Mouse (Mus musculus): ENCODE data around the gene Nrxn2.

The Nrxn2 gene

GRCm38 (mm10) chr19:6416124-6416770 is 2.3 kb upstream of the Nrxn2 start:
- DNase-seq (ENCODE audit: low read depth, low spot score): no peak

- no peak for DNase-seq (ENCODE audit: low read depth, low spot score)
Observed at GRCm38 (mm10) chr19:6416894-6417761, 1.4 kb upstream of the Nrxn2 start.

DNA sequence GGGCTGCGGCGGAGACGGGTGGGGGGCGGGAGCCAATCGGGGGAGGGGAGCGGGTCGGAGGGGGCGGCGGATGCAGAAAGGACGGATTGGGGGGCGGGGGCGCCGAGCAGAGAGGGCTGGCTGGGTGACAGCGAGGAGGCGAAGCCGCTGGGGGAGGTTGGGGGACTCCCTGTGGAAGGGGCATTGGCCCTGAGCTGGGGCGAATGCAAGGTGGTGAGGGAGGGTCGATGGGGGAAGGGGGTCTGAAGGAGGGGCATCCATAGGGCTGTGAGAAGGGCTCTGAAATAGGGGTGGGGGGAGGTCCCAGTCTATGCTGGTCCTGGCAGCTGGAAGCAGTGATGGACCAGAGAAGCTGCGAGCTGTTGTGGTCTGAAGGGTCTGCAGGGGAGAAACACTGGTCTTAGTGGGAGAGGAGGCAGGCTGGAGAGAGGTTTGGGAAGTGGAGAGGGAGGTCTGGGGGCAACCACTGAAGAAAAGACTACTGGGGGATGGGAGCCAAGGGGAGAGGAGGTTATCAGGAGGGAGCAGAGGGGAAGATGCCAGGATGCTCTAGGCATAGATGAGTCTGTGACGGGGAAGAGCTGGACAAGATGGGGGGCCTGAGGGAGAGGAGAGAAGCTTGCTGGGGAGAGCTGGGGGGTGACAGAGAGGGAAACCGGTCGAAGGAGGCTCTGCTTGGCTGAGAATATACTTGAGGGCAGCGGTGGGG is 607 bp downstream of the Nrxn2 start:
- no peak for DNase-seq (ENCODE audit: low read depth, low spot score)

DNA sequence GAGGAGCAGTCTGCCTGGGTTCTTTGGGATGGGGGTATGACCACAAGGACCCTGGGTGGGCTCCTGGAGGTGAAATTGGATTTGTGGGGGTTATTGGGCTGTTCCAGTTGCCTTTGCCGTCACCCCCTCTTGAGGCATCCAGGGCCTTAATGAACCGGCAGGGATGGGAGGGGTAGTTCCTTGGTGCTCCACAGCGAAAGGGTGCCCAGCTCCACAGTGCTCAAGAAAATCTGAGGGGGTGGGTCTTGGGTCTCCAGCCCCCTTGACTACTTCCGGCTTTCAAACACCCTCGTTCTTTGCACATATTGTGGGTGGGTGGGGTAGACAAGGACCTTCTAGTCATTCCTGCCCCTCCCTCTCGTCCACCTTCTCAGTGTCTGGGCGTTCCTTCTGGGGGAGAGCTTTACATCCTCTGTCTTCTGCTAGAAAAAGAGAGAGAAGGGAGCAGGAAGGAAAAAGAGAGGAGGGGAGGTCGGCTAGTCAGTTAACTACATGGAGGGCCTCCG is 1.3 kb downstream of the Nrxn2 start:
- DNase-seq (ENCODE audit: low read depth, low spot score): no peak

DNA sequence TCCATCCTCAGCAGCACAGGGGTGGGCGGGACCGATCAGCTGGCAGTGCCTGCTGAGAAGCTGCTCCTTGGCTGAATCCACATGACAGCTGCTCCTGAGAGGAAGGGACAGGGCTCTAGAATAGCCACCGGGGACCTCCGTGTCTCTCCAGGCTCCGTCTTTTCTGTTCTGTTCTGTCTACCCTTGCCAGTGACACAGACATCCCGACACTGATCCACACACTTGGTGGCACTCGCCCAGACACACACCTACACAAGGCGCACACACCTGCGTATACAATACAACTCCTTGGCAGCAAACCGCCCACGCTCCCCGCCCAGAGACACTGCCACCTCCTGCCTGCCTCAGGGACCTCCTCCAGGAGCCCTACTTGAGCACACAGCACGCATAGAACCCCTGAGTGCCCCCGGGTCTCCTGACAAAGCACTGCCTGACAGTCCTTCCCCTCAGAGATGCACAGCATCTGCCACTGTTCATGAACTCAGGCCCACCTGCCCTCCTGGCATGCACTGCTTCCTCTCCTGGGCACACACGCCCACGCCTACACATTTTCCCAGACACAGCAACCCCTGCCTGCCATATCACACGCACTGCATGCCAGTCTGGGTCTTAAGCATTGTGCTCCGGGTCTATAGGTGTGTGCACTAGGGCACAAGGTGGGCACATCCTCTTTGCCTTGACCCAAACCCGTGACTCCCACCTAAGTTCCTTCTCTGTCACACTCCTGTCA is 2.1 kb downstream of the Nrxn2 start:
- DNase-seq (ENCODE audit: low read depth, low spot score): no peak

GRCm38 (mm10) chr19:6421211-6421590 is 2.7 kb downstream of the Nrxn2 start:
- no peak for DNase-seq (ENCODE audit: low read depth, low spot score)

DNA sequence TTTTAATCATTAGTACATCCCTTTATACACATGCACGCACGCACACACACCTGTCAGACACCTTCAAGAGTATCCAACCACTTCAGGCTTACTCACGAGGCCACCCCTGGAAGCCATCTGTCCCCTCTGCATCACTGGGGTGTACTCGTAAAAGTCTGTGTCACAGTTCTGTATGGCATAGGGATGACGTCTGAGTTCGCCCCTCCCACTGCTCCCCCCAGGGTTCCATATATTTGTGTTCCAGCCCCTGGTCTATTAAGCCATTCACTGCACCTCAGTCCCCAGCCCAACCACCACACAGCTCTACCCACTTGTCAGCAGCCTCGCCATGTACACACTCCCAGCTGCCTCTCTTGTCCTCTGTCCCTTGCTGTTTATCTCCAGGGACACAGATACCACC is 3.5 kb downstream of the Nrxn2 start:
- DNase-seq (ENCODE audit: low read depth, low spot score): no peak

- no peak for DNase-seq (ENCODE audit: low read depth, low spot score)
Observed at GRCm38 (mm10) chr19:6423241-6423640, 4.7 kb downstream of the Nrxn2 start.

- no peak for DNase-seq (ENCODE audit: low read depth, low spot score)
Observed at GRCm38 (mm10) chr19:6424137-6424881, 5.8 kb downstream of the Nrxn2 start.

- no peak for DNase-seq (ENCODE audit: low read depth, low spot score)
Observed at GRCm38 (mm10) chr19:6425595-6425994, 7.1 kb downstream of the Nrxn2 start.

GRCm38 (mm10) chr19:6426703-6427500 is 8.4 kb downstream of the Nrxn2 start:
- DNase-seq (ENCODE audit: low read depth, low spot score): peak; percentile 81

- DNase-seq (ENCODE audit: low read depth, low spot score): no peak
Observed at GRCm38 (mm10) chr19:6427653-6428434, 9.3 kb downstream of the Nrxn2 start.

- DNase-seq (ENCODE audit: low read depth, low spot score): no peak
Observed at GRCm38 (mm10) chr19:6428501-6429200, 10.1 kb downstream of the Nrxn2 start.

GRCm38 (mm10) chr19:6443016-6443415 is 24.5 kb downstream of the Nrxn2 start:
- DNase-seq (ENCODE audit: low read depth, low spot score): no peak

DNA sequence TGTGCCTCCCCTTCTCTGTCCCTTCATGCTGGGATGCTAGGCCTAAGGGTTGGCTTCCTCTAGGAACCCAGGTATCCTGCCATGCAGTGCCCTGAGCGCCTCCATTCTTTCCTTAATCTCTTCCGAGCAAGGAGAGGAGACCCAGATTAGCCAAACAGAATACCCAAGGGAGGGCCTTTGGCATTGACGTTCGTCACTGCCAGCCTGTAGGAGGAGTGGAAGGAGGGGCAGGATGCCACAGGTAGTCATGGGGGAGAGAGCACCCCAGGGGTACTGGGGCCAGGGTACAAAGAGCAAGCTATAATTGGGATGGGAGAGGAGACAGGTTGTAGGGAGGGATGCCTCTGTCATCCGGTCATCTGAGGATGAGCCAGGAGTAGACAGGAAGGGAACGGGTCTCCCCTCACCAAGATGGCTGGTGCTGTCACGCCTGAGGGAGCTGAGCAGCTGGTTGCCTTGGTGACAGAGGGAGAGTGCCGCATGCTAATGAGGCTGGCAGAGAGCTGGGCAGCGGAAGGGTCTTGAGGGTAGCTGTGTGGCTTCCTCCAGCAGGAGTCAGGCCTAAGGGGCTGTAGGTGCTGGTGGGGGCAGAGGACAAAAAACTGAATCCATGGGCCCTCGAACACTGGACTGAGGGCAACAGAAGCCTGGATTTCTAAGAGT is 27.4 kb downstream of the Nrxn2 start:
- no peak for DNase-seq (ENCODE audit: low read depth, low spot score)

DNA sequence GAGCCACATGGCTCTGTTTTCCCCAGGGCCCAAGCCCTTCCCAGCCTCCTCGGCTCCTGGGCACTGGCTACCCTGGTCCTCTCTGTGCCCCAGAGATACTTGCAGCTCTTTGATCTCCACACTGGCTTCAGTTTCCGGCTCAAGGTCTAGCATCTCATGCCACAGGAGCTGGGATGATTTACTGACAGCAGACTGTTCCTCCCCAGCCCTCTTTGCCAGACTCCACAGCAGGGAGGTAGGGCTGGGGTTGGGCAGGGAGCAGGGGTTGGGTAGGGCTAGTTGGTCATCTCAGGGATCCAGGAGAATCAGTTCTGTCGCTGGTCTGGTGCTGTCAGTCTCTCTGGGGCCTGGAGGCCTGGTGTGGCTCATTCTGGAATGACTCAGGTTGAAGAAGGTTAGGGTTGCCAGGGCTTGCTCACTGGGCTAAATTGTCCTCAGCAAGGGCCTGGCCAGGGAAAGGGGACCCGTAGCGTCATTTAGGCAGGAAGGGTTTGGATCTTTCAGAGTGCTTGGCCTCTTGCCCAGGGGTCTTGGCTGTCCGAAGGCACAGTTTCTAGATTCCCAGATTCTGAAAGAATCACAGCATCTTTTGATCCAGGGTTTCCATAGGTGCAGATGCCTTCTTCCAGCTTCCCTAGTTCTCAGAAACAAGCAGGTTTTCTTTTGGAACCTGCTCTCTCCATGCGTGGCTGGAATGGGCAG is 28.4 kb downstream of the Nrxn2 start:
- DNase-seq (ENCODE audit: low read depth, low spot score): peak; percentile 17

DNA sequence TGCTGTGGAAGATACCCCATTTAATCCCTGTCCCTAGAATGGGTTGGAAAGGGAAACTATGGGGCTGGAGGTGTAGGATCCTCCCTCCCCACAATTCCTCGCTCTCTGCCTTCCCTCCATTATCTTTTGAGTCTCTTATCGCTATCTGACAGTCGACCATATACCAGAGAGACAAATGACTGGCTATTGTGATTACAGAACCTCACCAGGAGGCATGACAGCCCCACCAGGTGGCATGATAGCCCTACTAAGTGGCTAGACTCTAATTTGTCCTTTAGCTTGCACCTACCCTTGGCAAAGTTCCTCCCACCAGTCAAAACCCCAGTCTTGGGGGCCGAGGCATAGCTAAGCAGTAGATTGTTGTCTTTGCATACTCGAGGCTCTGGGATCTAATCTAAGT is 30.2 kb downstream of the Nrxn2 start:
- DNase-seq (ENCODE audit: low read depth, low spot score): no peak
